Mouse (Mus musculus) stomach, postnatal 0 days (tissue): ENCODE results near the gene Tlnrd1.

Source experiments
- CTCF ChIP-seq: IDR thresholded peaks from 2 replicates; pipeline ENCODE4 v1.5.1; 2016; ENCODE audit warnings: antibody characterized with exemption, low read depth, mild to moderate bottlenecking, moderate library complexity
- EP300 ChIP-seq: optimal IDR thresholded peaks from 2 replicates; pipeline ENCODE3; 2016; ENCODE audit warnings: antibody characterized with exemption

- TF ChIP-seq EP300 (no peak), CTCF (no peak)
These were observed 657 bp downstream of the Tlnrd1 start for GRCm38 (mm10) chr7:83883276-83884020.
